Mouse (Mus musculus) ES-E14 (cell line): ENCODE data around the gene Coasy. TPM values are rescaled to one million over a fixed set of nuclear protein-coding genes. Genes with fewer than 3 reads are reported as not detected.
A peak's percentile ranks its signal among the peaks of the same experiment; 100 is the strongest.

Experiments used
- DNase-seq: peaks from one replicate; pipeline ENCODE4 v3.0.0-alpha.2; 2013; ENCODE audit warnings: low read depth, low spot score
- H3K27ac ChIP-seq: 2 replicates; pipeline ENCODE4 v1.5.1; 2012; ENCODE audit warnings: low read depth, mild to moderate bottlenecking, low read length, moderate library complexity, mixed read lengths; ENCODE audit not compliant: poor library complexity, insufficient read depth, severe bottlenecking
- H3K36me3 ChIP-seq: 2 replicates; pipeline ENCODE4 v1.6.1; 2012; ENCODE audit warnings: mild to moderate bottlenecking, low read length, moderate library complexity, mixed read lengths; ENCODE audit not compliant: control insufficient read depth, poor library complexity, insufficient read depth, severe bottlenecking
- H3K4me1 ChIP-seq, 2 experiments: fragments of 150-350 bp in 1 of 2; sonication (generic) in 1 of 2; 2 replicates each; pipeline ENCODE4 v1.6.1; 2012; ENCODE audit warnings: low read length in 2 of 2, mild to moderate bottlenecking in 1 of 2, mixed read lengths in 1 of 2; ENCODE audit not compliant: control insufficient read depth in 2 of 2, insufficient read depth in 2 of 2, poor library complexity in 1 of 2
- H3K4me3 ChIP-seq, 2 experiments: fragments of 150-350 bp in 1 of 2; sonication (generic) in 1 of 2; 2 replicates each; pipeline ENCODE4 v1.5.1; 2012; ENCODE audit warnings: low read length in 2 of 2, low read depth in 1 of 2, mild to moderate bottlenecking in 1 of 2, mixed read lengths in 1 of 2; ENCODE audit not compliant: insufficient read depth in 1 of 2, poor library complexity in 1 of 2, severe bottlenecking in 1 of 2
- H3K9ac ChIP-seq: 2 replicates; pipeline ENCODE4 v1.6.1; 2012; ENCODE audit warnings: low read depth, mild to moderate bottlenecking, low read length, mixed read lengths; ENCODE audit not compliant: poor library complexity, insufficient read depth, severe bottlenecking
- H3K9me3 ChIP-seq: fragments of 150-350 bp; sonication (generic); 2 replicates; pipeline ENCODE4 v1.6.1; 2012; ENCODE audit warnings: low read depth, mild to moderate bottlenecking, low read length; ENCODE audit not compliant: control insufficient read depth, insufficient read depth
- CHD2 ChIP-seq: IDR thresholded peaks from 2 replicates; pipeline ENCODE4 v1.6.1; 2014; ENCODE audit warnings: mild to moderate bottlenecking, low read depth, low read length, inconsistent platforms
- HCFC1 ChIP-seq: IDR thresholded peaks from 2 replicates; pipeline ENCODE4 v1.6.1; 2012; ENCODE audit warnings: low read length, inconsistent platforms, borderline replicate concordance; ENCODE audit not compliant: insufficient read depth
- MAFK ChIP-seq: IDR thresholded peaks from 2 replicates; pipeline ENCODE4 v1.6.1; 2014; ENCODE audit warnings: mild to moderate bottlenecking, low read depth, low read length, inconsistent platforms; ENCODE audit not compliant: insufficient read depth
- ZC3H11A ChIP-seq: IDR thresholded peaks from 2 replicates; pipeline ENCODE4 v1.6.1; 2012; ENCODE audit warnings: low read depth, mild to moderate bottlenecking, inconsistent platforms, low read length, borderline replicate concordance
- ZNF384 ChIP-seq: IDR thresholded peaks from 2 replicates; pipeline ENCODE4 v1.6.1; 2012; ENCODE audit warnings: low read depth, low read length, inconsistent platforms
- in situ Hi-C, 2 experiments: fragments of 600-800 bp; cut with MboI; formaldehyde crosslinking; loops; one replicate each; pipeline ENCODE4 v1.15.1; 2025; ENCODE audit warnings: low sequenced_read_pairs in 2 of 2, inconsistent platforms in 1 of 2; ENCODE audit not compliant: unreplicated experiment in 2 of 2
- total RNA-seq: library from RNA; depleted of rRNA; stranded (reverse); fragments of 300-350 nt; gene quantifications from 2 replicates; pipeline ENCODE4 v1.2.3, GENCODE M21; 2012

The Coasy gene
- total RNA-seq, 1 experiment: 21.9 TPM

- H3K27ac ChIP-seq: no peak overlapping the region
- in situ Hi-C loops: no loop called here
- peaks cover 2 to 7% of the 10 kb centered on the region in 2 experiments; a peak in 1 of 4 replicates for H3K4me1 ChIP-seq
- no peak for TF ChIP-seq ZC3H11A
- no peak for TF ChIP-seq CHD2
- no peak for TF ChIP-seq ZNF384
- no peak for TF ChIP-seq HCFC1
- no peak for TF ChIP-seq MAFK
- H3K9ac ChIP-seq: peak overlapping the region; percentile 72
- H3K9me3 ChIP-seq: no peaks in the 10 kb centered on the region
- H3K36me3 ChIP-seq: no peaks in the 10 kb centered on the region
- DNase-seq: no peak
- H3K4me3 ChIP-seq: peak overlapping the region; percentile 91 to 94
Observed at GRCm38 (mm10) chr11:101070189-101070527, 12.2 kb upstream of the Coasy start.

GRCm38 (mm10) chr11:101070987-101071386 lies 11.4 kb upstream of the Coasy start:
- no peak for TF ChIP-seq ZC3H11A
- no peak for TF ChIP-seq MAFK
- TF ChIP-seq ZNF384: no peak
- no peak for TF ChIP-seq CHD2
- TF ChIP-seq HCFC1: no peak
- Histone ChIP-seq H3K9ac (no peak overlapping the region), H3K4me1 (peaks cover 2 to 7% of the 10 kb centered on the region in 2 experiments; a peak in 1 of 4 replicates), H3K9me3 (no peaks in the 10 kb centered on the region), H3K27ac (no peak overlapping the region), H3K4me3 (no peak overlapping the region), H3K36me3 (no peaks in the 10 kb centered on the region)
- in situ Hi-C loops: no loop called here
- DNase-seq: no peak

- Histone ChIP-seq H3K36me3 (no peaks in the 10 kb centered on the region), H3K27ac (no peak overlapping the region), H3K9ac (no peak overlapping the region), H3K9me3 (no peaks in the 10 kb centered on the region), H3K4me1 (peaks cover 2 to 4% of the 10 kb centered on the region in 2 experiments; a peak in 1 of 4 replicates), H3K4me3 (no peak overlapping the region)
- DNase-seq: no peak
- TF ChIP-seq CHD2 (no peak), ZC3H11A (no peak), HCFC1 (no peak), ZNF384 (no peak), MAFK (no peak)
- in situ Hi-C loops: no loop called here
Observed at GRCm38 (mm10) chr11:101071810-101072428, 10.4 kb upstream of the Coasy start.

- 0 out of 4 replicates have a peak, but pooled peaks cover 1 to 2% of the 10 kb centered on the region in 2 experiments for H3K4me1 ChIP-seq
- H3K36me3 ChIP-seq: no peaks in the 10 kb centered on the region
- no peaks in the 10 kb centered on the region for H3K9me3 ChIP-seq
- no peak for DNase-seq
- peak within 1 kb of the TSS; percentile 48 to 56 for H3K4me3 ChIP-seq
- peak within 1 kb of the TSS; percentile 21 for H3K9ac ChIP-seq
- no peak within 1 kb of the TSS for H3K27ac ChIP-seq
- in situ Hi-C loops: no loop called here
- no peak for TF ChIP-seq MAFK
- no peak for TF ChIP-seq CHD2
- TF ChIP-seq ZNF384: no peak
- TF ChIP-seq ZC3H11A: no peak
- no peak for TF ChIP-seq HCFC1
Observed at GRCm38 (mm10) chr11:101078121-101078520, 4.2 kb upstream of the Coasy start, which contains the start of gene Hsd17b1. Gene Hsd17b1, plus strand, starts transcription at chr11:101078411.
